Mouse (Mus musculus) effector memory CD4-positive, alpha-beta T cell, adult 5 months (primary cell): ENCODE data around the gene Vwa5b1. TPM values are rescaled to one million over a fixed set of nuclear protein-coding genes. Genes with fewer than 3 reads are reported as not detected.

Experiments used
- polyA plus RNA-seq: library from polyadenylated mRNA; unstranded; fragments of 100-300 nt; shearing (Covaris generic); gene quantifications from one replicate; pipeline ENCODE4 v1.2.1, GENCODE M21; 2017

Gene Vwa5b1
- polyA plus RNA-seq = not detected

GRCm38 (mm10) chr4:138635428-138636145 is at the start of gene Vwa5b1:
TSS of gene Vwa5b1 (minus strand) at chr4:138635884.

Other genes starting within 250 kb of the Vwa5b1 start
- gene Fam43b, start 239.4 kb downstream of the Vwa5b1 start, polyA plus RNA-seq = not detected
- gene Mul1, start 201.2 kb downstream of the Vwa5b1 start, polyA plus RNA-seq = 16.8 TPM
- gene Camk2n1, start 181.6 kb downstream of the Vwa5b1 start, polyA plus RNA-seq = 2.2 TPM
- gene Pla2g2c, start 88.9 kb upstream of the Vwa5b1 start, polyA plus RNA-seq = not detected
- gene Ubxn10, start 101.3 kb upstream of the Vwa5b1 start, polyA plus RNA-seq = not detected
- not detected for gene Pla2g2f, start 121.7 kb upstream of the Vwa5b1 start, polyA plus RNA-seq
- gene Pla2g2d, start 139.9 kb upstream of the Vwa5b1 start, polyA plus RNA-seq = 0.22 TPM
- not detected for gene Pla2g5, start 227.6 kb upstream of the Vwa5b1 start, polyA plus RNA-seq
- gene Gm13030, start 238.1 kb upstream of the Vwa5b1 start, polyA plus RNA-seq = not detected
- not detected for gene Pla2g2e, start 242.1 kb upstream of the Vwa5b1 start, polyA plus RNA-seq